Mouse (Mus musculus): ENCODE results near the gene Phf20. TPM values are rescaled to one million over a fixed set of nuclear protein-coding genes. Genes with fewer than 3 reads are reported as not detected.

The Phf20 gene
- 61.1 and 62.7 TPM in 2 replicates for polyA plus RNA-seq (2014; fragmentation: Nextera tagmentation; extraction: Ambion mirVana)

DNA sequence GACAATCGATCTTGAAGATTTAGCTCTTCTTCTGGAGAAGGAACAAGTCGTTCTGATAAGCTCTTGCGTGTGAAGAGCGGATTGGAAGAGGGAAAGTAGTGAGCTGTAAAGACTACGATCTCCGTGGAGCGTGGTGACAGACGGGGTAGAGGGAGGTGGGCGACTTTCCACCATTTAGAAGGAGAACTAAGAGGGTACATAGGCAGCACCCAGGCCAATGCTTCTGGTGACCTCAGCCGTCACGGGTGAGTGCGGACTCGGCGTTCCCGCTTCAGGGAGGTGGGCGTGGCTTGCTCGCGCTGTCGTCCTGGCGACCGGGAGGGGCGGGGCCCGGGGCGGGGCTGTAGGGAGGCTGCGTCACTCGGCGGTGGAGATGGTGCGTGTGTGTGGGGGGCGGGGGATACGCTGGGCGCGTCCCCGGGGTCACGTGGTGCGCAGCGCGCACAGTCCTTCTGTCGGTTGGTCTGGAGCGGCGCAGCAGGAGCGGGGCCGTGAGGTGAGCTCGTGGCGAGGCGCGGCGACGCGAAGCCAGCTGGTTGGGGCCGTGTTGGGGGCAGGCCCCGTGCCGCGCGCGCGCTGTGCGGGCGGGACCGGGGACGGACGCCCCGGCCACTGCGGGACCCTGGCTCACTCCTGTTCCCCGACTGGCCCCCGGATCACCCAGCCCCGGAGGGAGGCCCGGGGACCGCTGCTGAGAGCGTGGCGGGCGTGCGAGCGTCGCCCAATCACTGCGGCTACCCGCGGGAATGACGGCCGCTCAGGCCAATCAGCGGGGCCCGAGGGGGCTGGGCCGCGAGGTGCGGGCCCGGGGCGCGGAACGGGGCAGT, at the start of gene Phf20:
Gene Phf20 (plus strand): TSS at position 165 of the 827 bp plus-strand sequence.
- Histone ChIP-seq H3K4me1 (ENCODE audit: control insufficient read depth, insufficient read depth, low read length) (peaks cover 15% of the 10 kb centered on the region), H3K9ac (ENCODE audit: low read depth, low read length) (peak within 1 kb of the TSS; percentile 84), H3K9me3 (replicated peaks; ENCODE audit: control insufficient read depth, low read length) (no peaks in the 10 kb centered on the region), H3K36me3 (ENCODE audit: control insufficient read depth, insufficient read depth, low read length) (no peaks in the 10 kb centered on the region), H3K27ac (ENCODE audit: low read depth, low read length) (peak within 1 kb of the TSS; percentile 90), H3K4me2 (peak within 1 kb of the TSS; percentile 72), H3K27me3 (ENCODE audit: control insufficient read depth, insufficient read depth, low read length) (no peaks in the 10 kb centered on the region), H3K4me3 (ENCODE audit: low read depth, low read length) (peak within 1 kb of the TSS; percentile 72)
- peak; percentile 99 for ATAC-seq (replicated peaks; ENCODE audit: insufficient number of reproducible peaks, low FRiP score, low TSS enrichment)
- under 1% methylated on average over 84 of the region's 88 CpGs for WGBS (ENCODE audit: insufficient replicate concordance)

DNA sequence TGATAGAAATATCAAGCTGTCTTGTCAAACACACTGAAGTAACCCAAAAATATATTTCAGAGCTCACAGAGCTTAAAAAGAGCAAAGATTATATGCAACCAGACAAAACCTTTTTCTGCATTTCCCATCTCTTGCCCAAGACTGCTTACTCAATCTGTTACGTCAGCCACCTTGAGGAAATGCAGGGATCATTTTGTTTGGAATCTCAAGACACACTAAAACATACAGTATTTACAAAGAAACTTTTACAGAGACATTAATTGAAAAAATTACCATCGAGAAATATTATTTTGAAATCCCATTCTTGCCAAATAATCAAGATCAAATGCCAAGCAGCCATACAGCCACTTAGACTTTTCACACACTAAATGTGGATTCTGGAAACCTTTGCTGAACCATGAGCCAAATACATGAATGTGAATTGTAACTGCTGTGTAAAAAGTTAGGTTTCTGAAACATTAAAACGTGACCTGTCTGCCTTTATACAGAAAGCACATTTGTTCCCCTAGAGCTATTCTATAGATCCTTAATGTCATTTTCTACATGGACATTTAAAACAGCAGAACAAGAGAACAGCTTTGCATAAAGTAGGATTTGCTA, 48.9 kb upstream of the Phf20 start:
- no peak overlapping the region for H3K27ac ChIP-seq (ENCODE audit: low read depth, low read length)
- H3K9ac ChIP-seq (ENCODE audit: low read depth, low read length) = no peak overlapping the region
- no peaks in the 10 kb centered on the region for H3K27me3 ChIP-seq (ENCODE audit: control insufficient read depth, insufficient read depth, low read length)
- H3K4me2 ChIP-seq = no peak overlapping the region
- ATAC-seq (replicated peaks; ENCODE audit: insufficient number of reproducible peaks, low FRiP score, low TSS enrichment) = no peak
- WGBS (ENCODE audit: insufficient replicate concordance) = 90% methylated on average over 3 of the region's 3 CpGs
- peaks cover 20% of the 10 kb centered on the region for H3K36me3 ChIP-seq (ENCODE audit: control insufficient read depth, insufficient read depth, low read length)
- H3K9me3 ChIP-seq (replicated peaks; ENCODE audit: control insufficient read depth, low read length) = no peaks in the 10 kb centered on the region
- H3K4me3 ChIP-seq (ENCODE audit: low read depth, low read length) = no peak overlapping the region
- H3K4me1 ChIP-seq (ENCODE audit: control insufficient read depth, insufficient read depth, low read length) = peaks cover 5% of the 10 kb centered on the region

DNA sequence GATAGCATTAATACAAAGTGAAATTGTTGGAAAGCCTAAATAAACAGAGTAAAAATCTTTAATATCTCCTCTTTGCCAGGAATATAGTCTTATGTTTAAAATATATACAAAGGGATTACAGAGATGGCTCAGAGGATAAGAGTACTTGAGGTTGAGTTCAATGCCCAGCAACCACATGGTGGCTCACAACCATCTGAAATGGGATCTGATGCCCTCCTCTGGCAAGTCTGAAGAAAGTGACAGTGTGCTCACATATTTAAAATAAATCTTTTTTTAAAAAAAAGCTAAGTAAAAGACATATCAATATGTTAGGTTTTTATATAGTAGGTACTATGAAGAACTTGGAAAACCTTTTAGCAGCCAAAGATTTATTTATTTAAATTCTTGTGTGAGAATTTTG, 44.7 kb upstream of the Phf20 start:
- no peaks in the 10 kb centered on the region for H3K27me3 ChIP-seq (ENCODE audit: control insufficient read depth, insufficient read depth, low read length)

DNA sequence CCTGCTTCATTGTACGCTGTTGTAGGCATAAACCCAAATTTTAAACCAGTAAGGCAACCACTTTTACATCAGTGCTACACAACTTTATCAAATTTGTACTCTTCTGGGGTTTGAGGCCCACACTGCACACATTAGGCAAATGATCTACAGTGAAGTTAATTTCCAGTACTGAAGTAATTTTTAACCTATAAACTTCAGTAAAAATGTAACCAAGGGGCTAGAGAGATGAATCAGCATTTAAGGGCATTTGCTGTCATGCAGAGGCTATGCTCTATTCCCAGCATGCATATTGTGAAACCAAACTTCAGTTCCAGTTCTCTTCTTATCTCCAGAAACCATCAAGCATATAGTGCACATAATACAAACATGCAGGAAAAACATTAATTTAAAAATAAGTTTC, 30.8 kb upstream of the Phf20 start:
- H3K9me3 ChIP-seq (replicated peaks; ENCODE audit: control insufficient read depth, low read length) = no peaks in the 10 kb centered on the region
- H3K4me3 ChIP-seq (ENCODE audit: low read depth, low read length) = no peak overlapping the region
- ATAC-seq (replicated peaks; ENCODE audit: insufficient number of reproducible peaks, low FRiP score, low TSS enrichment) = no peak
- H3K4me1 ChIP-seq (ENCODE audit: control insufficient read depth, insufficient read depth, low read length) = no peaks in the 10 kb centered on the region
- 93% methylated on average over 1 of the region's 1 CpGs for whole genome bisulfite sequencing (ENCODE audit: insufficient replicate concordance)
- H3K4me2 ChIP-seq = no peak overlapping the region
- no peak overlapping the region for H3K9ac ChIP-seq (ENCODE audit: low read depth, low read length)
- H3K36me3 ChIP-seq (ENCODE audit: control insufficient read depth, insufficient read depth, low read length) = peaks cover 42% of the 10 kb centered on the region
- no peaks in the 10 kb centered on the region for H3K27me3 ChIP-seq (ENCODE audit: control insufficient read depth, insufficient read depth, low read length)
- H3K27ac ChIP-seq (ENCODE audit: low read depth, low read length) = no peak overlapping the region

More for the DNA sequence above, 44.7 kb upstream of the Phf20 start:
- H3K9ac ChIP-seq (ENCODE audit: low read depth, low read length) = no peak overlapping the region
- no peak overlapping the region for H3K4me3 ChIP-seq (ENCODE audit: low read depth, low read length)
- H3K4me1 ChIP-seq (ENCODE audit: control insufficient read depth, insufficient read depth, low read length) = no peaks in the 10 kb centered on the region
- H3K4me2 ChIP-seq = no peak overlapping the region
- no peaks in the 10 kb centered on the region for H3K9me3 ChIP-seq (replicated peaks; ENCODE audit: control insufficient read depth, low read length)
- no peak overlapping the region for H3K27ac ChIP-seq (ENCODE audit: low read depth, low read length)
- H3K36me3 ChIP-seq (ENCODE audit: control insufficient read depth, insufficient read depth, low read length) = peaks cover 29% of the 10 kb centered on the region
- ATAC-seq (replicated peaks; ENCODE audit: insufficient number of reproducible peaks, low FRiP score, low TSS enrichment) = no peak

DNA sequence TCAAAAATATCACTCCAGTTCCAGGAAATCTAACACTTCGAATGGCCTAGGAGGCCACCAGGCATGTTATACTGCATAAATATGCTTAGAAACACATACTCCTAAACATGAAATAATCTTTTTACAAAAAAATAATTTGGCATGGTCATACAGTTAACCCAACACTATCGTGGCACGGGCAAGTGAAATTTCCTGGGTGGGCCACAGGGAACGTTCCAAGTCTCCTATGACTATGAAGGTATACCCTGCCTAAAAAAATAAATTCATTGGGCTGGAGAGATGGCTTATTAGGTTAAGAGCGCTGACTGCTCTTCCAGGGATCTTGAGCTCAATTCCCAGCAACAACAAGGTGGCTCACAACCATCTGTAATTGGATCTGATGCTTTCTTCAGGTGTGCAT, 29.7 kb upstream of the Phf20 start:
- Histone ChIP-seq H3K4me3 (ENCODE audit: low read depth, low read length) (no peak overlapping the region), H3K4me1 (ENCODE audit: control insufficient read depth, insufficient read depth, low read length) (no peaks in the 10 kb centered on the region), H3K27me3 (ENCODE audit: control insufficient read depth, insufficient read depth, low read length) (no peaks in the 10 kb centered on the region), H3K9me3 (replicated peaks; ENCODE audit: control insufficient read depth, low read length) (no peaks in the 10 kb centered on the region), H3K36me3 (ENCODE audit: control insufficient read depth, insufficient read depth, low read length) (peaks cover 43% of the 10 kb centered on the region), H3K4me2 (no peak overlapping the region), H3K9ac (ENCODE audit: low read depth, low read length) (no peak overlapping the region), H3K27ac (ENCODE audit: low read depth, low read length) (no peak overlapping the region)
- WGBS (ENCODE audit: insufficient replicate concordance) = 93% methylated on average over 5 of the region's 5 CpGs
- ATAC-seq (replicated peaks; ENCODE audit: insufficient number of reproducible peaks, low FRiP score, low TSS enrichment) = no peak

DNA sequence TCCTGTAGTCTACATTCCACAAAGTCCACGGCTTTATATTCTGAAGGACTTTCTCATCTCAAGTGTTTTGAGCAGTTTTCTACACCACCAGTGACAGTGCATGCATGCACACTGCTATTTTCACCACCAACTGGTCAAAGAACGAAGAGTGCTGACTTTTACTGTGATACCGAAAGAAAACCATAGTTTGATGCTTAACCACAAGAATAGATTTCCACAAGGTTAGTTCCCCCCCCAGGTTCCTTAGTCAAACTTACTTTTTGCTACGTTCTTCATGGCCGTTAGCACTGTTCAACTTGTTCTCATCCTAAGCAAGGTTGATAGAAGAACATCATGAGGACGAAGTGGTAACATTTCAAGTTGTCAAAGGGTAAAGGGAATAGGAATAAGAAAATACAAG, 19.2 kb upstream of the Phf20 start:
- Histone ChIP-seq H3K9me3 (replicated peaks; ENCODE audit: control insufficient read depth, low read length) (no peaks in the 10 kb centered on the region), H3K27me3 (ENCODE audit: control insufficient read depth, insufficient read depth, low read length) (no peaks in the 10 kb centered on the region), H3K27ac (ENCODE audit: low read depth, low read length) (no peak overlapping the region), H3K36me3 (ENCODE audit: control insufficient read depth, insufficient read depth, low read length) (peaks cover 15% of the 10 kb centered on the region), H3K4me3 (ENCODE audit: low read depth, low read length) (no peak overlapping the region), H3K9ac (ENCODE audit: low read depth, low read length) (no peak overlapping the region; the same call in 1 of the 2 replicates), H3K4me1 (ENCODE audit: control insufficient read depth, insufficient read depth, low read length) (peaks cover 16% of the 10 kb centered on the region), H3K4me2 (peak overlapping the region; percentile 40)
- no peak for ATAC-seq (replicated peaks; ENCODE audit: insufficient number of reproducible peaks, low FRiP score, low TSS enrichment)
- 81% methylated on average over 6 of the region's 6 CpGs for WGBS (ENCODE audit: insufficient replicate concordance)

DNA sequence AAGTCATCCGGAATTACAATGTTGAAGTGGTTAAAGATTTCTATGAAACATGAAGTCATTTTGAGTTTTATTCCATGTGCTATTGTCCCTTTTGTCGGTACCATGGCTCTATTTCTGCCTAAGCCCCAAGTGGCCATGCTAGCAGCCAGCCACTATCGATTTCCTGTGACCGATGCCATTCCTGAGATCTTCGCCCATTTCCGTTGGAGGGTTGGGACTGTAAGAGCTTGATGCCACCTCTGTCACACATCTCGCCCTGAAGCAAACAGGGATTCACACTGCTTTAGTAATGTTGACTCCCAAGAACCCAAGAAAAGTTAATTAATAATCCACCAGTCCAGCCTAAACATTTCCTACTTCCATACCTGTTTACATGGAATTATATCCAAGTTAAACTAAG, 18.6 kb upstream of the Phf20 start:
- Histone ChIP-seq H3K9ac (ENCODE audit: low read depth, low read length) (no peak overlapping the region), H3K36me3 (ENCODE audit: control insufficient read depth, insufficient read depth, low read length) (peaks cover 15% of the 10 kb centered on the region)

DNA sequence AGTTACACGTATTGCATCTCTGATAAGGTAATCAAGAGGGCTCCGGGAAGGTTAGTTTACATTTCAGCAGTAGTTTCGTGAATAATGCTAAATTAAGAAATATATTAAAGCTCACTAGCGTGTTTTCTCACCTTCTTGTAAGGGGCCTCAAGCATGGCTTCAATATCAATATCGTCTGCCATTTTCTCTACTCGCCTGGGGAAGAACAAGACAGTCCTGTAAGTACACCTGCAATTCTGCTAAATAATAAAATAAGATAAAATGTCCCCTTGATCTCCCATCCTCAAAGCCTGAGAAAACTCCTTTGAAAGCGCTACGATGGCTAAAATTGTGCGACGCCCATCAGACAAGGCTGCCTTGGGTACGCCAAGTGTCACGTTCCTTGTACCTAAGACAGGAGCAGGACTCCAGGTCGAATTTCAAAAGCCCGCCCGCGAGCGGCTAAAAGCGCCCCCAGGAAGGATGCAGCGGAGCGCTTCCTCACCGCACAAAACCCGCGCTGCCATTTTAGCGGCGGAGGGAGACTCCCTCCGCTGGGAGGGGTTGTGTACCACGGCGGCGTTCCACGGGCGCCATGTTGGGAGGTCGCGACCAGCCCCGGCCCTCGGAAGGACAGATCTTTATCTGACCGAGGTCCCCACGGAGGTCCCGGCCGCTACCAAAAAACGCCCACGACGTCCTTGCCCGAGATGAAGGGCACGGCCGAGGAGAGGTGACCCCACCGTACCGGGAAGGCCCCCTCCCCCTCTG, 17.0 kb upstream of the Phf20 start:
- under 1% methylated on average over 47 of the region's 47 CpGs for WGBS (ENCODE audit: insufficient replicate concordance)
- Histone ChIP-seq H3K27ac (ENCODE audit: low read depth, low read length) (peak overlapping the region; percentile 97), H3K9me3 (replicated peaks; ENCODE audit: control insufficient read depth, low read length) (no peaks in the 10 kb centered on the region), H3K36me3 (ENCODE audit: control insufficient read depth, insufficient read depth, low read length) (peaks cover 7% of the 10 kb centered on the region), H3K4me2 (peak overlapping the region; percentile 88), H3K4me3 (ENCODE audit: low read depth, low read length) (peak overlapping the region; percentile 99), H3K27me3 (ENCODE audit: control insufficient read depth, insufficient read depth, low read length) (no peaks in the 10 kb centered on the region), H3K4me1 (ENCODE audit: control insufficient read depth, insufficient read depth, low read length) (peaks cover 16% of the 10 kb centered on the region), H3K9ac (ENCODE audit: low read depth, low read length) (peak overlapping the region; percentile 100)
- ATAC-seq (replicated peaks; ENCODE audit: insufficient number of reproducible peaks, low FRiP score, low TSS enrichment) = peak; percentile 60

More for the DNA sequence above, 18.6 kb upstream of the Phf20 start:
- Histone ChIP-seq H3K9me3 (replicated peaks; ENCODE audit: control insufficient read depth, low read length) (no peaks in the 10 kb centered on the region), H3K27me3 (ENCODE audit: control insufficient read depth, insufficient read depth, low read length) (no peaks in the 10 kb centered on the region), H3K4me2 (peak overlapping the region; percentile 88), H3K27ac (ENCODE audit: low read depth, low read length) (no peak overlapping the region), H3K4me1 (ENCODE audit: control insufficient read depth, insufficient read depth, low read length) (peaks cover 16% of the 10 kb centered on the region), H3K4me3 (ENCODE audit: low read depth, low read length) (peak overlapping the region; percentile 16; the same call in 1 of the 2 replicates)
- no peak for ATAC-seq (replicated peaks; ENCODE audit: insufficient number of reproducible peaks, low FRiP score, low TSS enrichment)
- 69% methylated on average over 7 of the region's 7 CpGs for WGBS (ENCODE audit: insufficient replicate concordance)
